Mouse (Mus musculus) midbrain, embryonic 15.5 days (tissue): ENCODE results near the gene Pla2g1b. TPM values are rescaled to one million over a fixed set of nuclear protein-coding genes. Genes with fewer than 3 reads are reported as not detected.

Source experiments
- polyA plus RNA-seq: library from polyadenylated mRNA; unstranded; fragments of >200 nt; fragmentation: Nextera tagmentation; extraction: Ambion mirVana; gene quantifications from 2 replicates; pipeline ENCODE4 v1.2.1, GENCODE M21; 2015

Gene Pla2g1b
- polyA plus RNA-seq, 1 experiment from 2014 or later = not detected

Other genes starting within 250 kb of the Pla2g1b start
- 93.6 and 94.4 TPM in 2 replicates for gene Pop5, start 230.4 kb upstream of the Pla2g1b start, polyA plus RNA-seq
- gene Rnf10, start 193.4 kb upstream of the Pla2g1b start, polyA plus RNA-seq = 202 and 219 TPM in 2 replicates
- 57.0 and 57.2 TPM in 2 replicates for gene Coq5, start 186.6 kb upstream of the Pla2g1b start, polyA plus RNA-seq
- 1,095 and 1,182 TPM in 2 replicates for gene Dynll1, start 165.3 kb upstream of the Pla2g1b start, polyA plus RNA-seq
- 142 and 146 TPM in 2 replicates for gene Srsf9, start 139.1 kb upstream of the Pla2g1b start, polyA plus RNA-seq
- gene Gatc, start 125.1 kb upstream of the Pla2g1b start, polyA plus RNA-seq = 35.6 and 39.4 TPM in 2 replicates
- gene Triap1, start 125.0 kb upstream of the Pla2g1b start, polyA plus RNA-seq = 49.3 and 49.6 TPM in 2 replicates
- gene Cox6a1, start 117.3 kb upstream of the Pla2g1b start, polyA plus RNA-seq = 1,062 and 1,092 TPM in 2 replicates
- gene Msi1, start 36.7 kb upstream of the Pla2g1b start, polyA plus RNA-seq = 65.9 and 66.3 TPM in 2 replicates
- gene Sirt4, start 18.5 kb downstream of the Pla2g1b start, polyA plus RNA-seq = 31.6 and 32.6 TPM in 2 replicates
- gene Pxn, start 40.4 kb downstream of the Pla2g1b start, polyA plus RNA-seq = 20.4 and 20.9 TPM in 2 replicates
- gene Rplp0, start 93.2 kb downstream of the Pla2g1b start, polyA plus RNA-seq = 811 and 847 TPM in 2 replicates
- 48.3 and 53.4 TPM in 2 replicates for gene Gcn1l1, start 99.0 kb downstream of the Pla2g1b start, polyA plus RNA-seq
- gene Rab35, start 165.6 kb downstream of the Pla2g1b start, polyA plus RNA-seq = 18.7 and 19.2 TPM in 2 replicates